Mouse (Mus musculus): ENCODE measurements around the gene Fam104a.

DNA sequence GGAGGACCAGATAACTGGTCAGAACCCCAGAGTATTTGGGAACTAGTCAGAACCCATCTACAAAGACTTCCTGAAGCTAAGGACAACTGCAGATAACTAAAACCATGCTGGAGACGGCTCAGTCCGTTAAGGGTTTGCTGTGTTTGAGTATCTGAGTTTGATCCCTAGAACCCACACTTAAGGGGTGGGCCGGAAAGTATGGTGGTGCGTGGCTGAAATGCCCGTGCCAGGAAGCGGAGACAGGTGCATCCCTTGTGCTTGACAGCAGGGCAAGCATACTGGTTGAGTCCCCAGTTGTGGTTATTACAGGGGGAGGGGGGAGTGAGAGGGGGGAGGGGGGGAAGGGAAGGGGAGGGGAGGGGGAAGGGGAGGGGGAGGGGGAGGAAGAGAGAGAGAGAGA, 69.5 kb downstream of the Fam104a start:
- no peak for TF ChIP-seq CTCF (IDR thresholded peaks at IDR 0.05; ENCODE audit: control insufficient read depth, insufficient read depth, insufficient read length)
- no peak for TF ChIP-seq MAX (IDR thresholded peaks at IDR 0.05)
